Mouse (Mus musculus) megakaryocyte, adult 5-6 weeks (primary cell): ENCODE measurements around the gene Hspa1l. TPM values are rescaled to one million over a fixed set of nuclear protein-coding genes. Genes with fewer than 3 reads are reported as not detected.
A peak's percentile ranks its signal among the peaks of the same experiment; 100 is the strongest.
"Not testable (repeated sequence)": the region's sequence is repeated elsewhere in the genome, so short reads cannot be mapped to it uniquely, and the experiment has no call there.

Experiments
- ATAC-seq: 2 replicates; pipeline ENCODE4 v1.8.0; 2016; ENCODE audit warnings: mild to moderate bottlenecking, inconsistent platforms; ENCODE audit not compliant: poor library complexity, severe bottlenecking
- total RNA-seq, 2 experiments: library from RNA; stranded (forward) in 1 of 2; stranded (reverse) in 1 of 2; fragments of 153-499, 151-499 nt in 1 of 2; fragments of 221-1000, 200-1000 nt in 1 of 2; gene quantifications; 2 replicates each; pipeline versions ENCODE4 v1.2.3 to v1.2.4; 2015 to 2017

Gene Hspa1l
- total RNA-seq, 2 experiments from 2014 or later, result 0.22 TPM; not detected in 1

- not testable (repeated sequence) for ATAC-seq
These were observed 1.7 kb upstream of the Hspa1l start for GRCm38 (mm10) chr17:34970850-34971249.

- ATAC-seq, result peak; percentile 23
These were observed 822 bp upstream of the Hspa1l start for GRCm38 (mm10) chr17:34971694-34972068.

GRCm38 (mm10) chr17:34975581-34976492, 3.3 kb downstream of the Hspa1l start:
- ATAC-seq, result no peak

GRCm38 (mm10) chr17:34977000-34977399, 4.5 kb downstream of the Hspa1l start:
- no peak for ATAC-seq

GRCm38 (mm10) chr17:34978239-34978638, 5.7 kb downstream of the Hspa1l start:
- no peak for ATAC-seq

- ATAC-seq, result no peak
These were observed 7.1 kb downstream of the Hspa1l start for GRCm38 (mm10) chr17:34979631-34980030.

GRCm38 (mm10) chr17:34980655-34981054, 8.2 kb downstream of the Hspa1l start:
- ATAC-seq, result no peak

- ATAC-seq, result peak; percentile 87
These were observed 9.2 kb downstream of the Hspa1l start, which contains the start of gene Lsm2 for GRCm38 (mm10) chr17:34981690-34982180. TSS of gene Lsm2 (plus strand) at chr17:34981862.

- ATAC-seq, result peak; percentile 16
These were observed 9.8 kb downstream of the Hspa1l start for GRCm38 (mm10) chr17:34982328-34982727.

- ATAC-seq, result 0 out of 2 replicates have a peak, but pooled peaks have one; percentile 29
These were observed 11.7 kb downstream of the Hspa1l start for GRCm38 (mm10) chr17:34984218-34984617.

- no peak for ATAC-seq
These were observed 22.2 kb downstream of the Hspa1l start for GRCm38 (mm10) chr17:34994751-34995150.

- not testable (repeated sequence) for ATAC-seq
These were observed 22.7 kb downstream of the Hspa1l start for GRCm38 (mm10) chr17:34995192-34995591.

GRCm38 (mm10) chr17:34995927-34996326, 23.4 kb downstream of the Hspa1l start:
- not testable (repeated sequence) for ATAC-seq

GRCm38 (mm10) chr17:34996411-34997141, 24.1 kb downstream of the Hspa1l start:
- no peak for ATAC-seq

- ATAC-seq, result no peak
These were observed 24.6 kb downstream of the Hspa1l start for GRCm38 (mm10) chr17:34997142-34997483.

- ATAC-seq, result no peak
These were observed 26.3 kb downstream of the Hspa1l start for GRCm38 (mm10) chr17:34998526-34999430.

GRCm38 (mm10) chr17:34999871-35000716, 27.6 kb downstream of the Hspa1l start:
- peak; percentile 25 for ATAC-seq

- ATAC-seq, result peak; percentile 73
These were observed 28.4 kb downstream of the Hspa1l start, which contains the start of gene Vars for GRCm38 (mm10) chr17:35000717-35001451. TSS of gene Vars (plus strand) at chr17:35000987.
